In genomic region chr11:101066549-101067412, GRCm38 (mm10) we compare ENCODE assay signal across 8 mouse cellular contexts. TPM values are rescaled to one million over a fixed set of nuclear protein-coding genes. Genes with fewer than 3 reads are reported as not detected.
DNase-seq lines count a peak whose midpoint lies in the region; ATAC-seq and TF ChIP-seq lines count a peak whose summit lies in the region.

No protein-coding gene starts in this region.

- ATAC-seq in hindbrain, embryonic 11.5 days (ENCODE audit: low FRiP score) = peak; percentile 26; the same call in 1 of the 2 replicates

- H3K9ac ChIP-seq in hindbrain, embryonic 11.5 days (ENCODE audit: low read depth, low read length) = no peak overlapping the region

- no peaks in the 10 kb centered on the region for H3K27me3 ChIP-seq in cerebellum, adult 2 months (ENCODE audit: control insufficient read depth, insufficient read depth, low read length)
- no peaks in the 10 kb centered on the region for H3K27me3 ChIP-seq in hindbrain, embryonic 11.5 days (ENCODE audit: control insufficient read depth, insufficient read depth, low read length)

- peak; percentile 83 for DNase-seq in Muller cell, postnatal 12 days (ENCODE audit: inconsistent ontology term)
- DNase-seq in cerebellum, adult 2 months = peak; percentile 85 to 90
- peak; percentile 88 for DNase-seq in forelimb bud, embryonic 11.5 days (ENCODE audit: low read depth, low spot score)
- DNase-seq in hindbrain, embryonic 11.5 days (ENCODE audit: low spot score) = peak; percentile 86
- DNase-seq in layer of hippocampus, postnatal 14 days (ENCODE audit: low spot score in 2 of 2) = peak; percentile 78 to 80
- DNase-seq in lung, postnatal 14 days = peak; percentile 89
- DNase-seq in retina, postnatal 7 days (ENCODE audit: low read depth, low spot score) = peak; percentile 61
- peak; percentile 72 for DNase-seq in urinary bladder, adult 2 months (ENCODE audit: low spot score)

- 0 out of 2 replicates have a peak overlapping the region, but pooled peaks have one; percentile 9 for H3K27ac ChIP-seq in cerebellum, adult 2 months (ENCODE audit: insufficient read depth, low read length)
- H3K27ac ChIP-seq in hindbrain, embryonic 11.5 days (ENCODE audit: low read depth, low read length) = no peak overlapping the region

- peak overlapping the region; percentile 34 for H3K4me2 ChIP-seq in hindbrain, embryonic 11.5 days (replicated peaks; ENCODE audit: low read depth, low read length)

- peak; percentile 90 for TF ChIP-seq CTCF in cerebellum, adult 2 months (IDR thresholded peaks at IDR 0.05; ENCODE audit: borderline replicate concordance, insufficient read depth, low read depth, low read length)

- no peaks in the 10 kb centered on the region for H3K9me3 ChIP-seq in hindbrain, embryonic 11.5 days (ENCODE audit: control insufficient read depth, low read length)

- no peak for TF ChIP-seq POLR2A in cerebellum, adult 2 months (IDR thresholded peaks at IDR 0.05; ENCODE audit: borderline replicate concordance, insufficient read depth, low read length)

- peaks cover 36% of the 10 kb centered on the region for H3K4me1 ChIP-seq in cerebellum, adult 2 months (ENCODE audit: control insufficient read depth, insufficient read depth, low read length)
- H3K4me1 ChIP-seq in hindbrain, embryonic 11.5 days (replicated peaks; ENCODE audit: control insufficient read depth, insufficient read depth, low read length) = no peaks in the 10 kb centered on the region; the same call in 1 of the 2 replicates

- 18% methylated on average over 18 of the region's 18 CpGs for WGBS in cerebellum, adult 2 months
- 25% methylated on average over 18 of the region's 18 CpGs for WGBS in hindbrain, embryonic 11.5 days

- H3K4me3 ChIP-seq in cerebellum, adult 2 months (replicated peaks; ENCODE audit: insufficient read depth, low read depth, low read length) = peak overlapping the region; percentile 31
- H3K4me3 ChIP-seq in hindbrain, embryonic 11.5 days (ENCODE audit: low read depth, low read length) = peak overlapping the region; percentile 26

- no peaks in the 10 kb centered on the region for H3K36me3 ChIP-seq in hindbrain, embryonic 11.5 days (ENCODE audit: control insufficient read depth, insufficient read depth, low read length)

RNA-seq across cellular contexts. Expression of gene Naglu, which starts 3.0 kb away (rescaled TPM):
- 12.7 and 15.8 TPM in 2 replicates for polyA plus RNA-seq in cerebellum, adult 2 months (2012; rRNA removed)
- polyA plus RNA-seq in hindbrain, embryonic 11.5 days (2014; fragmentation: Nextera tagmentation; extraction: Ambion mirVana) = 5.8 and 5.9 TPM in 2 replicates
- 10 to 100 TPM in 1 of 2 experiments, 1 to 10 TPM in 1; 9.3 to 10.3 TPM for total RNA-seq in layer of hippocampus, postnatal 14 days (2021)
- polyA plus RNA-seq in urinary bladder, adult 2 months (2012; rRNA removed) = 27.2 and 29.0 TPM in 2 replicates

RNA-seq across cellular contexts. Expression of gene Hsd17b1, which starts 11.4 kb away (rescaled TPM):
- polyA plus RNA-seq in cerebellum, adult 2 months (2012; rRNA removed) = 0.84 and 0.93 TPM in 2 replicates
- not detected in 2 replicates for polyA plus RNA-seq in hindbrain, embryonic 11.5 days (2014; fragmentation: Nextera tagmentation; extraction: Ambion mirVana)
- total RNA-seq in layer of hippocampus, postnatal 14 days (2021) = under 1 TPM; 0.38 to 0.81 TPM
- 0.56 and 0.57 TPM in 2 replicates for polyA plus RNA-seq in urinary bladder, adult 2 months (2012; rRNA removed)

RNA-seq across cellular contexts. Expression of gene Coasy, which starts 15.6 kb away (rescaled TPM):
- polyA plus RNA-seq in cerebellum, adult 2 months (2012; rRNA removed) = 34.1 and 36.7 TPM in 2 replicates
- 50.9 and 51.6 TPM in 2 replicates for polyA plus RNA-seq in hindbrain, embryonic 11.5 days (2014; fragmentation: Nextera tagmentation; extraction: Ambion mirVana)
- total RNA-seq in layer of hippocampus, postnatal 14 days (2021) = 10 to 100 TPM; 32.6 to 35.7 TPM
- 25.8 and 38.8 TPM in 2 replicates for polyA plus RNA-seq in urinary bladder, adult 2 months (2012; rRNA removed)

RNA-seq across cellular contexts. Expression of gene Mlx, which starts 20.3 kb away (rescaled TPM):
- polyA plus RNA-seq in cerebellum, adult 2 months (2012; rRNA removed) = 54.9 and 55.8 TPM in 2 replicates
- polyA plus RNA-seq in hindbrain, embryonic 11.5 days (2014; fragmentation: Nextera tagmentation; extraction: Ambion mirVana) = 57.1 and 57.3 TPM in 2 replicates
- 10 to 100 TPM; 46.3 to 49.6 TPM for total RNA-seq in layer of hippocampus, postnatal 14 days (2021)
- polyA plus RNA-seq in urinary bladder, adult 2 months (2012; rRNA removed) = 34.1 and 38.0 TPM in 2 replicates

RNA-seq across cellular contexts. Expression of gene Psmc3ip, which starts 28.5 kb away (rescaled TPM):
- polyA plus RNA-seq in cerebellum, adult 2 months (2012; rRNA removed) = 4.7 and 5.3 TPM in 2 replicates
- polyA plus RNA-seq in hindbrain, embryonic 11.5 days (2014; fragmentation: Nextera tagmentation; extraction: Ambion mirVana) = 54.3 and 54.8 TPM in 2 replicates
- total RNA-seq in layer of hippocampus, postnatal 14 days (2021) = 1 to 10 TPM; 2.7 to 4.9 TPM
- 7.1 and 7.9 TPM in 2 replicates for polyA plus RNA-seq in urinary bladder, adult 2 months (2012; rRNA removed)
